In genomic region chr12:52503131-52503455, GRCm38 (mm10) we compare ENCODE assay signal across 8 mouse cellular contexts. TPM values are rescaled to one million over a fixed set of nuclear protein-coding genes. Genes with fewer than 3 reads are reported as not detected.
DNase-seq lines count a peak whose midpoint lies in the region; ATAC-seq lines count a peak whose summit lies in the region.

No protein-coding gene starts in this region.

- no peaks in the 10 kb centered on the region for H3K9me3 ChIP-seq in kidney, embryonic 14.5 days (ENCODE audit: control insufficient read depth, low read length)
- H3K9me3 ChIP-seq in intestine, embryonic 14.5 days (ENCODE audit: control insufficient read depth, low read length), result no peaks in the 10 kb centered on the region

- H3K9ac ChIP-seq in kidney, embryonic 14.5 days (ENCODE audit: low read depth, low read length), result peak overlapping the region; percentile 71
- H3K9ac ChIP-seq in intestine, embryonic 14.5 days (ENCODE audit: low read length), result peak overlapping the region; percentile 65

- no peaks in the 10 kb centered on the region for H3K36me3 ChIP-seq in kidney, embryonic 14.5 days (ENCODE audit: control insufficient read depth, insufficient read depth, low read length)
- no peaks in the 10 kb centered on the region for H3K36me3 ChIP-seq in intestine, embryonic 14.5 days (ENCODE audit: control insufficient read depth, insufficient read depth, low read length)

- H3K27ac ChIP-seq in kidney, embryonic 14.5 days (ENCODE audit: low read depth, low read length), result peak overlapping the region; percentile 99
- H3K27ac ChIP-seq in brown adipose tissue, adult 24 weeks (replicated peaks; ENCODE audit: low read depth, low read length), result peak overlapping the region; percentile 67
- peak overlapping the region; percentile 100 for H3K27ac ChIP-seq in intestine, embryonic 14.5 days (ENCODE audit: low read depth)

- no peaks in the 10 kb centered on the region for H3K27me3 ChIP-seq in kidney, embryonic 14.5 days (ENCODE audit: control insufficient read depth, insufficient read depth, low read length)
- no peaks in the 10 kb centered on the region for H3K27me3 ChIP-seq in intestine, embryonic 14.5 days (replicated peaks; ENCODE audit: control insufficient read depth, insufficient read depth, low read length)

- peaks cover 13% of the 10 kb centered on the region for H3K4me1 ChIP-seq in kidney, embryonic 14.5 days (ENCODE audit: control insufficient read depth, insufficient read depth, low read length)
- H3K4me1 ChIP-seq in brown adipose tissue, adult 24 weeks (ENCODE audit: control insufficient read depth, insufficient read depth, insufficient read length, low read length), result no peaks in the 10 kb centered on the region
- peaks cover 9% of the 10 kb centered on the region for H3K4me1 ChIP-seq in intestine, embryonic 14.5 days (replicated peaks; ENCODE audit: control insufficient read depth, insufficient read depth, low read length)

- H3K4me3 ChIP-seq in kidney, embryonic 14.5 days (ENCODE audit: low read length), result peak overlapping the region; percentile 98
- H3K4me3 ChIP-seq in brown adipose tissue, adult 24 weeks (ENCODE audit: insufficient read depth, low read depth, low read length), result peak overlapping the region; percentile 70
- H3K4me3 ChIP-seq in intestine, embryonic 14.5 days (ENCODE audit: low read depth, low read length), result peak overlapping the region; percentile 75

- WGBS in kidney, embryonic 14.5 days, result 1% methylated on average over 13 of the region's 13 CpGs
- WGBS in intestine, embryonic 14.5 days, result 0% methylated on average over 13 of the region's 13 CpGs

- ATAC-seq in kidney, embryonic 14.5 days (ENCODE audit: low FRiP score, low TSS enrichment), result peak; percentile 48
- ATAC-seq in intestine, embryonic 14.5 days (replicated peaks; ENCODE audit: low FRiP score, low TSS enrichment, low read depth), result peak; percentile 30
- 0 out of 2 replicates have a peak, but pooled peaks have one; percentile 8 for ATAC-seq in monocyte, adult 5-6 weeks (replicated peaks; ENCODE audit: insufficient number of reproducible peaks, low FRiP score, low TSS enrichment, poor library complexity, severe bottlenecking)

- no peak for DNase-seq in kidney, adult 11 months
- DNase-seq in intestine, embryonic 14.5 days (ENCODE audit: low spot score), result no peak
- DNase-seq in urinary bladder, postnatal 36 days (ENCODE audit: low spot score in 2 of 2), result no peak
- DNase-seq in urinary bladder, postnatal 4 days (ENCODE audit: low spot score in 2 of 2), result no peak
- DNase-seq in spleen, adult 12 weeks (ENCODE audit: low spot score), result no peak

- H3K4me2 ChIP-seq in kidney, embryonic 14.5 days (replicated peaks; ENCODE audit: low read depth, low read length), result peak overlapping the region; percentile 61
- H3K4me2 ChIP-seq in intestine, embryonic 14.5 days (ENCODE audit: low read length), result peak overlapping the region; percentile 51

RNA-seq across cellular contexts. Expression of gene Arhgap5, which starts 0.7 kb away (rescaled TPM):
- 55.9 and 56.3 TPM in 2 replicates for polyA plus RNA-seq in kidney, embryonic 14.5 days (2014; fragmentation: Nextera tagmentation; extraction: Ambion mirVana)
- 91.1 and 97.3 TPM in 2 replicates for polyA plus RNA-seq in brown adipose tissue, adult 24 weeks (2012; ENCODE audit: insufficient read depth, insufficient read length, missing spikeins)
- 42.3 and 49.6 TPM in 2 replicates for polyA plus RNA-seq in intestine, embryonic 14.5 days (2014; fragmentation: Nextera tagmentation; extraction: Ambion mirVana)
- total RNA-seq in monocyte, adult 5-6 weeks (2017), result 9.7 to 20.8 TPM (median 11.9 TPM) in 3 replicates
